Mouse (Mus musculus) frontal cortex, postnatal 10 days (tissue): ENCODE measurements around the gene Tsc22d3.
"Not testable (repeated sequence)": the region's sequence is repeated elsewhere in the genome, so short reads cannot be mapped to it uniquely, and the experiment has no call there.

Source experiments
- DNase-seq, 2 experiments: peaks; one replicate each; pipeline ENCODE4 v3.0.0; 2022; ENCODE audit warnings: low spot score in 2 of 2, mixed read lengths in 1 of 2

Tsc22d3 gene

DNA sequence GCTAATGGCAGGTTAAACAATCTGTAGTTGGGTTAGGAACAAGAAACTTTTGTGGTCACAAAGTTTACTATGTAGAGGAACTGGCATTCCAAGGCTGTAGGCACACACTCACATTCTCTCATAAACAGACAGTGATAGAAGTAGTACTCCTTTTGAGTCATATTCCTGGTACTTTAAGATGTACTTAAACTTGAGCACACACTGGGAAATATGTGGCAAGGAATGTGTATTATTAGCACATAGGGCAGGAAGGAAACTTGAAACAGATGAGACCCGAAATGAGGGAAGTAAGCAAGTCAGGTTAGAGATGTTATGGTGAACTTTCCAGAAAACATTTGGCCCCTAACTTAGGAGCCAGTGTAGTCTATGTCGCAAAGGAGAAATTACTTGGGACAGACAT lies 34.7 kb downstream of the Tsc22d3 start:
- no peak for DNase-seq

DNA sequence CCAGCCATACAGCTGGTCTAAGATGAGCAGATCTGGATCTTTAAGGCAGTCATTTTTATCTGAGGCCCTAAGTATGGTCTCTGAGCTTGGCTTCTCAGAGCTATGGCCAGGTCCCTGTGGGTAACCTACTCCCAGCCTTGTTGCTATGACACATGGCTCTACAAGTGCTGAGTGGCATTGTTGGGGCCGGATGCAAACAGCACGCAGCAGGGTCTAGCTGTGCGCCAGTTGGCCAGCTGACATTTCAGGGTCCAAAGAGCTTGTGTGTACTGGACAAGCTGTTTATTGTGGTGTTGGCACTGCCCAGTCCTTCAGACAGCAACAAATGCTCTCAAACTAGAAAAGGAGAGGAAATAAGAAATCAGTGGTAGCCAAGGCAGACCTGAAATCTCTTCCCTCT lies 35.2 kb downstream of the Tsc22d3 start:
- no peak for DNase-seq

DNA sequence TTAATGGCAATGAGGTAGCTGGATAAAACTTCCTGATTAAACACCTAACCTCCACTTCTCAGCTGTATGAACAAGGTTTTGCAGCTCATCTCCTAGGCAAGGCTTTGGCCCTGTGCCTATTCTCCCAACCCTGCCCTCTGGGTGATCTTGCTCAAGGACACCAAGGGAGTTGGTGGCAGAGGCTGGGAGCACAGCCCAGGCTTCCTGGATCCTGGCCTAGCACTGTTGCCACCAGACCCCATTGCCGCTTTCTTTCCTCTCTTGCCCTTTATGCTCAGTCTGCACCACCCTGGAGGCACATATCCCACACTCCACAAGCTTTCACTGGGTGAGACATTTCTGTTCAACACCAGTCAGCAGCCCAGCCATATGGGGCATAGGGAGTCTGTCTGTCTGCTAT lies 35.7 kb downstream of the Tsc22d3 start:
- DNase-seq = no peak

DNA sequence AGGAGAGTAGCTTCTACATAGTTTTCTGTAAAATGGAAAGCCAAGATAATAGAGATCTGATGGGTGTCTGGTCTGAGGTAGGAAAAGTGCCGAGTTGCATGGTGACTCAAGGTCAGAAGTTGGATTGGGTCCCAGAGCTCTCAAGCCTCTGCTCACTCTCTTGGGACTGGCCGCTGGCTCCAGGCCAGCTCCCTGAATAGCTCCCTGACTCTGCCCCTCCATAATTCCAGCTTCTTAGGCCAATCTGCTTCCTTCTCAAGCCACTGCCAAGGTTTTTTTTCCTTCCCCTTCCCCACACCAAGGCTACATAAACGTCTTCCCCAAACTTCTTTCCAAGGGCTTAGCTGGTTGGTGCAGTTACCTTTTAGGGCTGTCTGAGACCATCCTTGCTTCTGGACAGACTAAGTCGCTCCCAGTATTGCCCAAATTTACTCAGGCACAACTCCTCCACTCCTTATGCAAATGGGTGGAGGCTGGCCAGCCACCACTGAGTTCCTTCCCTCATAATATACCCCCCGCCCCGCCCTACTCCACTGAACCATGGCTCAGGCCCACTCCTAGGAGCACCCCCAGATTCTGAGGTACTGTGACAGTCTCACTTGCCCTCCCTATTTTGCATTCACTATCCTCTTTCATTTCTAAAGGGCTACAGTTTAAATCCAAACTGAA lies 42.1 kb downstream of the Tsc22d3 start:
- DNase-seq = no peak

DNA sequence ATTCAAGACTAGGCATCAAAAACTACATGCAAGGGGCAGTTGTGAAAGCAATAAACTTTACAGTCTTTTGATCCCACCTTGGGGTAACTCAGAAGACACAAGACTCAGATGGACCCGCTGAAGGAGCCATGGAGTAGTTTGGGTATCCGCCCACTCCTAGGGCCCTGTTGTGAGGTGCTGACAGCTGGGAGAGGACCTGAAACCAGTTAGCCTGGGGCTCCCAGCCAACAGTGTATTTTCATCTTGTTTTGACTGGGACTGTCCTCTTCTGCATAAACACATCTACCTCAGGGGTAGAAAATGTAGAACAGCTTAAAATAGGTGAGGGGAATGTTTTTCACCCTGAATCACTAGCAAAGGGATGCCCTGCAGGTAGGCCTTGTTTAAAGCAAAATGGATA lies 44.5 kb downstream of the Tsc22d3 start:
- no peak for DNase-seq

DNA sequence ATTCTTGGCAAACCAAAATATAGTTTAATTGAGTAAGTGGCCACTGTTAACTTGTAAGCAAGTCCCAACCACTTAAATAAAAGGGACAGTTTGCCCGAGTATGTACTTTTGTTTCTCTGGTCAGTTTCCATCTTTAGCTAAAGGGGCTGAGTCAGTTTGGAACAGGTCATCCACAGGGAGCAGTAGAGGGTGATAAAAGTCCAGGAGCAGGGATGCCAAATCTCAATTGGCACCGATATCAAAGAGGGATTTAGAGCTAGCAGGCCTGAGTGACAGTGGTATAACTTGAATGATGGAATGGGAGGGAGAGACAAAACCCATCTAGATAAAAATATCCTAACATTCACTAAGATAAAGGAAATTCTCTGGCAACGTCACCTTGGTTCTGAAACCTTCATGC lies 45.0 kb downstream of the Tsc22d3 start:
- DNase-seq = no peak

DNA sequence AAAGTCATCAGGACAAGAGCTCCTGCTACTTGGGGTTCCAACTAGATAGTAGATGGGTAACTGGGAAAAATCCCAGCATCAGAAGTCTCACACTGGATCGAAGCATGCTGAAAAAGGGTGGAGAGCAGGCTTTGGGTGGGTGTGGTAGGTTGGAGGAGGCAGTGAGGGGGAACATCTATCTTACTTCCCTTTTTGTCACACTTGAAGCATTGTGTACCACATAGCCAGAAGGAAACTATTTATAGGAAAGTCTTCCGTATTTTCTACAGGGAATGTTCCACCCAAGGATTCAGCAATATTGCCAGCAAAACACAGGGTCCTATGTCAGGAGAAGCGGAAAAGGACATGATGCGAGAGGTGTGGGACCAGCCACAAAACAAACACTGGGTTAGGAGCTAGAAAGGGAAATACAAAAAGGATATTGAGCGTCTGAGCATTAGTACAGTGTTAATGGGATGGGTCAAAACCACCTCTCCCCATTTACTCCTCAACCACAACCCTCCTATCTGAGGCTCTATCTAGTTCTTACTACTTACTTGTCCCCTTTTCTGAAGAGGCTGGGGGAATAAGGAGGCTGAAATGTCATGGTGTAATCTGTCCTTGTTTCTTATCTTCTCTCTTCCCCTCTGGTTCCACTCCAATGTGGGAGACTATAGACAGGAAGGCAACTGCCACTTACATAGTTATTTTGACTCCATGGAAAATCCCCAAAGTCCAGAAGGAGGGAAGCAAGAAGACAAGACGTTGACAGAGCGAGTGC lies 52.6 kb downstream of the Tsc22d3 start:
- no peak for DNase-seq

DNA sequence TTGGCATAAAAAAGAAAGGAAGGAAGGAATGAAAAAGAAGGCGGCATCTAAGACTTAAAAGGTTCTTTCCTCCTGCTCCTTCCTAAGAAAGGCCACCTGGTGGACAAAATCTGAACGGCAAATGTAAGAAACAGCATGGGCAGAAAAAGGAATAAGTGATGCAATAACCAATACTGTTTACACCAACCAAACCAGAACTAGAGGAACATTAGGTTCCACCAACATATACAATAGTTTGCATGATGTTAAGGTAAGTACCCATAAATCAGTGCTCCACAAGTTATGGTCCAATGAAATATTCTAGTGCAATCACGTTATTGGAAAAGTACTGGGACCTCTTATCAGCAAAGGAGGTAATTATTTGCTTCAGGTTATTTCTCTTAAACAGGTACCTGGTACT lies 55.7 kb downstream of the Tsc22d3 start:
- peak in 1 of 2 experiments; percentile 37 for DNase-seq

DNA sequence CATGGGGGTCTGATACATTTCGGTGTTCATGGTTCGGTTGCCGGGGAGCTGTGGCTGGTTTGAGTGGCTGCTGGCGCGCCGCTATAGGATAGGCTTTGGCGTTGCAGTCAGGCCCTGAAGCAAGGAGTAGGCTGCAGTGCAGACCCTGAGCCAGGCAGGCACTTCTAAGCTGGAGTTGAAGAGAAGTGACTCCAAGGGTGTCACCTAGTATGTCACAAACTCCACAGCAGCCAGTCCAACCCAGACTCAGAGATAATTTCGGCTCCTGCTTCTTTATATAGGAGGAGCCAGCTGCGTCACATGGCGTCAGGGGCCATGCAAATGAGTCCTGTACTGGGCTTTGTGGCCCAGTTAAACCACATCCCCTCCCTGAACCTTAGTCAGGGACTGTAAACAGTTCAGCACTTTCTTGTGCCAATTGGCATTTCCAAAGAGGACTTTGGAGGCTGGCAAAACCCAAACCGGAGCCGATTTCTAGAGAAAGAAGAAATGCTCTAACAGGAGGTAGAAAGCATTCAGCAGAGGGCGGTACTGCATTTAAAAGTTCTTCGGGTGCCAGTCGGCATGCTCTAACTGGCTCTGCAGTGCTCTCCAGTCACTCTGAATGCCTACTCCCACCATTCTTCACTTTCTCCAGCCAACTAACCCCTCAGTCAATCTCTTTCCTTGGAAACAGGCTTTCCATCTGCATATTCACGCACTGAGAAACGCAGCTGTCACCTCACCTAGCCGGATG lies 57.4 kb downstream of the Tsc22d3 start:
- peak; percentile 49 to 63 for DNase-seq

DNA sequence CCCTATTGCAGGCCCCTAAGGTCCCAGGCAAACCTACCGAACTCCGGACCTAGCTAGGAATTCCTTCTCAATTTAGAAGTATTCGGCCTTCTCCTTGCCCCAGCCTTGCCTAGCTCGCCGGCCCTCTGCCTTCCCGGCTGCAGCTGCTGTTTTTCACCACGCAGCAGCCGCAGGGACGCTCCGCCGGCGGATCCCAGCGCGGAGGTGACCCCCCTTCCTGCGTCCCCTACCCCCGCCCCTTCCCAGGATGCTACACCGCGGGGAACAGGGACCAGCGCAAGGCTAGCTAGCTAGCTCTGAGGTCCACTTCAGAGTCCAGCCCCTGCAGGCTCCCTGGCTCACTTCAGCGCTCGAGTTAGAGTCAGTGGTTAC lies 58.0 kb downstream of the Tsc22d3 start:
- DNase-seq = peak in 1 of 2 experiments; percentile 39

DNA sequence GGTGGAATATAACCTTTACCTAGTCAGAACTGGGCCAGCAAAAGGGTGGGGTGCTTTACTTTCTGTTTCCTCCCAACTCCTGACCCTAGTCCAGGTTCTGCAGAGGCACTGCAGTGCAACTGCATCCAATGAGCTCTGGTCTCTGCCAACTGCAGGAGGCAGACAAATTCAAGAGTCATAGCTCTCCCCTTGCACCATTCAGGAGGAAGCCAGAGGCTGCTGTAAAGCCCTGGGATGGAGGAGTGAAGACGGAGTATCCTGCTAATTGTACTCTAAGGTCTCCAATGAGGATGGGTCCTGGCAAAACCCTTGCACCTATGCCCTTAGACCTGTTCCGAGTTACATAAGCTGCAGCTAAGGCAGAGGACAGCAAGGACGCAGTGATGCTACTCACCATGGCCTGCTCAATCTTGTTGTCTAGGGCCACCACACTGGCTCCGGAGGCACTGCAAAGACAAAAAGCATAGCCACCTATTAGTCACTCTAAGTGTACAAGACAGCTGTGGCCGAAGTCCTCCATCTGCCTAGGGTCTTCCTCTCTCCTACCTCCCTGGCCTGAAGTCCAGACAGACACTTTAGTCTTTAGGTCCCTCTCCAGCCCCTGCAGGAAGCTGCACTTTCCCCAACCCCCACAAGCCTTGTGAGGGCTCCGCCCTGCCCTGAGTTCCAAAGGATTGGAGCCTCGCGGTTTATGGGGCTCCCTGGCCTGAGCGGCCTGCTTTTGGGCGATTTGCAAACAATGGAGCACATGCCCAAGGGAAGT lies 58.6 kb downstream of the Tsc22d3 start:
- DNase-seq = peak in 1 of 2 experiments; percentile 10

DNA sequence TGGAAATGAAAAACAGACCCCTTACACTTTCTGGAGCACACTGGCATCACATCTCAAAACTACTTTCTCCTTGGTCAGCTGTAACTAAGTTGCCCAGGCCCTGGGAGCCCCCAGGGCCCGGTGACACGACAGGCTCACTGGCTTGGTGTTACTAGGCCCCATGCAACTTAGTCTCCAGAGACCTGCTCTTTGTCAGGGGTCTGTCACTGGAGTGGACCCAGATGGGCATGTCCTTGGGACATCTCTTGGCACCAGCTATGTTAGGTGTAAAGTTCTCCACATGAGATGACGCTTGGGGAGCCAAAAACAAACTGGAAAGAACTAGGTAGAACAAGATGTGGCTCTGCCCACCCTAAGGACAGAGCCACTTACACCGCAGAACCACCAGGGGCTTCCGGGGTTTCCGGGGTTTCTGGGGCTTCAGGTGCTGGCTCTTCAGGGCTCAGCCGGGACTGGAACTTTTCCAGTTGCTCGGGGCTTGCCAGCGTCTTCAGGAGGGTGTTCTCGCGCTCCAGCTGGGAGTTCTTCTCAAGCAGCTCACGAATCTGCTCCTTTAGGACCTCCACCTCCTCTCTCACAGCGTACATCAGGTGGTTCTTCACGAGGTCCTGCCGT lies 59.9 kb downstream of the Tsc22d3 start:
- no peak for DNase-seq

DNA sequence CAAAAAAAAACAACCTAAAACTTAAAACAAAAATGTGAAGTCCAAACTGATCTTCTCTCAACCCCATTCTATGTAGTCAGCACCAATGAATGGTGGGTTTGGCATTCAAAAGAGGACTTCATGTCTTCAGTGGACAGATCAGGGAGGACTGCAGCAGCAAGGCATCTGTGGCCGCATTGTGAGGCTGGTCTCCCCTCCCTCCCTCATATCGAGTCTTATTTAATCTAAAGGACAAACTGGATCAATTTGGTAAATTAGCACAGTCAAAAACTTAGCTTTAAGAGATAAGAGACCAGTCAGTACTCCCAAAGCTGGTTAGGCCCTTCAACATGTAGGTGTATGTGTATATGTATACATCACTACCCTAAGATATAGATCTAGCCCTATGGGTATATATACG lies 60.6 kb downstream of the Tsc22d3 start:
- DNase-seq = not testable (repeated sequence)

DNA sequence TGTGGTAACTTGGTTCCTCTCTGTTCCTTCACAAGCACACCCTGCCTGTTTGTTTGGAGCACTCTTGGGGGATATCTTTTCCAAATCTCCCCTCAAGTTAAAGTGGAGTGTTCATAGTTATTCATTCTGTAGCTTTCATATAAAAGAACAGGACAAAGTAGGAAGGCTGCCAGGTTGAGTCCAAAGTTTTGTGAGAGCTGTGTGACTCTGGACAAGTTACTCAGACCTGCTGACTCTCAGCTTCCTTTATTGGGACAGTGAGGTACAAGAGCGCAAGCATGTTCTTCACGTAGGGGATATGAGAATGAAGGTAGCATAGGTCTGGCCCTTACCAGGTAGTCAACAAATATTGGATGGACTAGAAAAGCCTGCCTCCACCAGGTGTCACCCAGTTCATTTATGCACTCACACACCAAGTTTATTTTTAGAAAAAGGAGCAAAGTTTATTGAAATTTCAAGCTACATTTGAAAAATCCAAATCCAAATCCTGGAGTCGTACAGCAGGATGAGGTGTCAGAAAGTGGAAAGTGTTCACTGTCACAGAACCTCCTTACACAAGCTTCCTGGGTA lies 61.3 kb downstream of the Tsc22d3 start:
- no peak for DNase-seq

DNA sequence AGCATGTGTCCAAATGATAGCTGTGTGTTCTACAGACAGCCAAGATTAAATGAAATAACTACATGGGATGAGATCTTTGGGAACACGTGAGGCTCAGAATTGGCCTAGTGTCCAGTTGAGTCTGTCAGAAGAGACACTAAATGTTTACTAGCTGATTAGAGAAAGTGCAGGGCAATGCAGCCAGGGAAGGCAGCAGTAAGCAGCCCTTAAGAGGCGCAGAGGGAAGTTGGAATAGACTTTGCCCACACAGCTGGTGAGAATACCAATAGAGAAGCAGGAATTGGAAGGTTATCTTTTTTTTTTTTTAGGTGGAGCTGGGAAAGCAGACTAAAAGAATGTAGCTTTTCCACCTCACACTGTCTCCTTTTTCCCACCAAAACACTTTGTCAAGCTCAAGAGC lies 61.8 kb downstream of the Tsc22d3 start:
- no peak for DNase-seq

DNA sequence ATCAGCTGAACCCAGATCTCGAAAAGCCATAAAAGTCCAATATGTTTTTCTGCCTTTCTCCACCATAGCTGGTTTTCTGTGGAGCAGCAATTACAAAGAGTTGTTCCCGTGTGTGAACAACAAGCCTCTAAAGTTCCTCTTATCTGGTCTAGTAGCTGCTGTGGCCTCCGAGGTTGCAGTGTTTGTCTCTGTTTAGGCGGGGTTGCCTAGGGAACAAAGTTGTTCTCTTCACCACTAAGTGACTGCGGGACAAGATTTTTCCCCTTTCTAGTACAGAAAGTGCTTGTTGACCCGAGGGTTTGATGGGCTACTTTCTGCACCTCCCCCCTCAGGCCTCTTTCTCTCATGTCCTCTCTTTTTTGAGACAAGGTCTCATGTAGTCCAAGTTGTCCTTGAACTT lies 62.8 kb downstream of the Tsc22d3 start:
- DNase-seq = no peak

DNA sequence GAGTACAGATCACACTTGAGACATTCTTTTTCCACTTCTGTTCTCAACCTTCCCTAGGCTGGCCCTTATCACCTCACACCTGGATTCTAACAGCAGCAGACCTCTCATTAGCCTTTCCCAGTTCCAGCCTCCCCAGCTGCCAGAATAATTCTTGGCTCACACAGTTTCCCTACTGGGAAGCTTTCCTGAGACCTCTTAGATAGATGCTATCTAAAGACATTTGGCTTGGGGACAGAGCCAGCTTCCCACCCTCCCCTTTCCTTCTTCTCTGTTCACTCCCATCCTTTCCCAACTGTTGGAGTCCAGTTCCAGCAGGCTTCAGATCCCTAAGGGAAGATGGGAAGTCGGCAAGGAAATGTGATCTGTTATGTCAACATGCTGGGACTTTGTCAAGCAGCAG lies 65.0 kb downstream of the Tsc22d3 start:
- no peak for DNase-seq

DNA sequence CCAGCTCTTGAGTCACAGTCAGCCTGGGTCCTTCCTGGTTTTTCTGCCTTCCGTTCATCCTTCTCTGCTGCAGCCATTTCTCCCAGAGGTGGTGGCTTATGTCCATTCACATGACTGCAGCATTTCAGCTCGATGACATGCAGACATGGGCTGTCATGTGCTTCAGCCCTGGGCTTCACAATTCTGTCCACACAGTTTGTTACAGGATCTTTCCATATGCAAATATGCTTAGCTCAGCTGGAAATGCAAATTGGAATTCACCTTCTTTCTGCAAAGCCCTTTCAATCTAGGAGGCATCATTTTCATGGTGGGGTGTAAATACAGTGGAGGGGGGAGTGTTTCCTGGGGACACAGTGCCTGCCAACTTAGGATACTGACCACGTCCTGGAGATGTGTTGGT lies 66.2 kb downstream of the Tsc22d3 start:
- DNase-seq = no peak

DNA sequence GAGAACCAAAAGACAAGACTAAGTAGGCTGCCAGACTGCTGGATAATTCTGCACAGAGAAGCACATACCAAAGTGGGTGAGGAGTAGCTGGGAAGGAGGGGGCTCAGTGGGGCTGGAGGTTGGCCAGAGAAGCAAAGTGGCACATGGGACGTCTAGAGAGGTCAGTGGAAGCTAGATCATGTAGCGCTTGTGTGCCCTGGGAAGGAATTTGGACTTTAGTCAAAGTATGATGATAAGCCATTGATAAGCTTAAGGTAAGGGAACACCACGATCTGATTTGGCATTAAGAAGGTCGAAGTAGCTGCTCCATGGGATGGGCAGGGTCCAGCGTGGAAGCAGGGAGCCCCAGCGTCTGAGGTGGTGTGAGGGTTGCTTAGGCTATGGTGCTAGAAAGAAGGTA lies 68.1 kb downstream of the Tsc22d3 start:
- no peak for DNase-seq

DNA sequence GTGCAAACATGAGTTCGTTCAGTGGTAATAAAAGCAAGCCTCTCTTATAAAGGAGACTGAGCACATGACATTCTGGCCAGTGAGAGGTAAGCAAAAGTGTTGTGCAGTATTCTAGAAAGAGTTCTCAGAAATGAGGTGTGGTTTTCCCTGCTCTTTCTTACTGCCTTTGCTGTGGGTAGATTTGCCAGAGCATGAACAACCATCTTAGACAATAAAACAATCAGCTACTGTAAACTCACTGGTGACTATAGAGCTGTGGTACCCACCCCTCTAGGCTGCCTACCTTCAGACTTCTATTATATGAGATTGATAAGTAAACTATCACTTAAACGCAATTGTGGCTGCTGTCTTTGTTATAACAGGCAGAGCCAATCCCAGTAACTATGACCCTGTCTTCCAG lies 69.1 kb downstream of the Tsc22d3 start:
- no peak for DNase-seq

DNA sequence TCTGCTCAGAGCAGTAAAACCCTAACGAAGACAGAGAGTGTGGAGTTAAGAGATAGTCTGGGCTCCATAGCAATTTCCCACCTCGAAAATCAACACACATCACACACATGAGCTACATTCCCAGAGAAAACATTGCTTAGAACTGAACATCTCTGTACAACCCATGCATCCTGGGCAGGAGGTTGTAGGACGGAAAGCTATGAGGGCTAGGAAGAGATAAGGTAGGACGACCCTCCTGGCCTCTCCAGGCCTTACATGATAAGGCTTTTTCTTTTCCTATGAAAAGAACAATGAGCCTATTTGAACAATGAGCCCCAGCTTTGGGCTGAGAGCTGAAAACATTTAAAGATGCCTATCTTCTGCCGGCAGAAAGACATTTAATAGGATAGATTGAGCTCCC lies 69.8 kb downstream of the Tsc22d3 start:
- DNase-seq = no peak
